Mouse (Mus musculus) kidney, embryonic 16.5 days (tissue): ENCODE data around the gene H2afy. TPM values are rescaled to one million over a fixed set of nuclear protein-coding genes. Genes with fewer than 3 reads are reported as not detected.

Experiments
- ATAC-seq: fragments of 200-750 bp; cut with Nextera tagmentation; 2 replicates; pipeline ENCODE4 v1.8.0; 2017; ENCODE audit warnings: moderate TSS enrichment; ENCODE audit not compliant: low FRiP score, low TSS enrichment
- H3K27ac ChIP-seq: fragments of 300-500 bp; sonication (generic); 2 replicates; pipeline ENCODE4 v1.5.1; 2014; ENCODE audit warnings: low read length
- H3K27me3 ChIP-seq: fragments of 300-500 bp; sonication (generic); 2 replicates; pipeline ENCODE4 v1.6.1; 2014; ENCODE audit warnings: low read length, control low read depth, mixed read lengths; ENCODE audit not compliant: insufficient read depth
- H3K36me3 ChIP-seq: fragments of 300-500 bp; sonication (generic); 2 replicates; pipeline ENCODE4 v1.6.1; 2014; ENCODE audit warnings: low read length, control low read depth, mixed read lengths; ENCODE audit not compliant: insufficient read depth
- H3K4me1 ChIP-seq: fragments of 300-500 bp; sonication (generic); 2 replicates; pipeline ENCODE4 v1.6.1; 2014; ENCODE audit warnings: low read length, control low read depth, mixed read lengths; ENCODE audit not compliant: insufficient read depth
- H3K4me2 ChIP-seq: fragments of 300-500 bp; sonication (generic); replicated peaks from 2 replicates; pipeline ENCODE4 v1.6.1; 2014; ENCODE audit warnings: low read depth, low read length
- H3K4me3 ChIP-seq: fragments of 300-500 bp; sonication (generic); 2 replicates; pipeline ENCODE4 v1.5.1; 2014; ENCODE audit warnings: mild to moderate bottlenecking, low read length
- H3K9ac ChIP-seq: fragments of 300-500 bp; sonication (generic); replicated peaks from 2 replicates; pipeline ENCODE4 v1.6.1; 2014; ENCODE audit warnings: low read length
- H3K9me3 ChIP-seq: fragments of 300-500 bp; sonication (generic); 2 replicates; pipeline ENCODE4 v1.6.1; 2016; ENCODE audit warnings: low read length, control low read depth
- WGBS: fragments of 180-500 bp; shearing (Covaris S2); extraction: QIAGEN DNeasy Blood & Tissue Kit; methylation state at CpG from one replicate; pipeline ENCODE4 v1.1.7; 2014; 5-methylcytosine and 5-hydroxymethylcytosine counted together
- polyA plus RNA-seq: library from polyadenylated mRNA; unstranded; fragments of >200 nt; fragmentation: Nextera tagmentation; extraction: Ambion mirVana; gene quantifications from 2 replicates; pipeline ENCODE4 v1.2.1, GENCODE M21; 2015

The H2afy gene
- polyA plus RNA-seq, 1 experiment from 2014 or later: 367 TPM

- Histone ChIP-seq H3K4me3 (no peak overlapping the region), H3K27me3 (no peaks in the 10 kb centered on the region), H3K27ac (peak overlapping the region; percentile 58), H3K9me3 (no peaks in the 10 kb centered on the region), H3K9ac (no peak overlapping the region), H3K4me2 (no peak overlapping the region), H3K4me1 (peaks cover 71% of the 10 kb centered on the region), H3K36me3 (peaks cover 9% of the 10 kb centered on the region)
- 34% methylated on average over 17 of the region's 17 CpGs for WGBS
- ATAC-seq: peak; percentile 50; the same call in 1 of the 2 replicates
These were observed 27.2 kb downstream of the H2afy start for GRCm38 (mm10) chr13:56108849-56109519.

GRCm38 (mm10) chr13:56104971-56105391, 31.2 kb downstream of the H2afy start:
- no peak for ATAC-seq
- Histone ChIP-seq H3K9me3 (no peaks in the 10 kb centered on the region), H3K27ac (no peak overlapping the region), H3K4me3 (no peak overlapping the region), H3K27me3 (no peaks in the 10 kb centered on the region), H3K36me3 (peaks cover 31% of the 10 kb centered on the region), H3K4me2 (no peak overlapping the region), H3K4me1 (peaks cover 42% of the 10 kb centered on the region), H3K9ac (no peak overlapping the region)
- 79% methylated on average over 6 of the region's 6 CpGs for WGBS

GRCm38 (mm10) chr13:56103796-56104746, 32.1 kb downstream of the H2afy start:
- no peak for ATAC-seq
- no peak overlapping the region for H3K4me2 ChIP-seq
- peaks cover 31% of the 10 kb centered on the region for H3K36me3 ChIP-seq
- WGBS: 92% methylated on average over 26 of the region's 26 CpGs
- H3K27me3 ChIP-seq: no peaks in the 10 kb centered on the region
- no peak overlapping the region for H3K27ac ChIP-seq
- H3K9me3 ChIP-seq: no peaks in the 10 kb centered on the region
- H3K4me3 ChIP-seq: no peak overlapping the region
- no peak overlapping the region for H3K9ac ChIP-seq
- peaks cover 33% of the 10 kb centered on the region for H3K4me1 ChIP-seq

- H3K27me3 ChIP-seq: no peaks in the 10 kb centered on the region
- H3K9me3 ChIP-seq: no peaks in the 10 kb centered on the region
- H3K4me2 ChIP-seq: no peak overlapping the region
- no peak overlapping the region for H3K9ac ChIP-seq
- peaks cover 20% of the 10 kb centered on the region for H3K4me1 ChIP-seq
- no peak for ATAC-seq
- peaks cover 34% of the 10 kb centered on the region for H3K36me3 ChIP-seq
- 68% methylated on average over 9 of the region's 9 CpGs for WGBS
- no peak overlapping the region for H3K27ac ChIP-seq
- H3K4me3 ChIP-seq: no peak overlapping the region
These were observed 34.0 kb downstream of the H2afy start for GRCm38 (mm10) chr13:56102160-56102559.

GRCm38 (mm10) chr13:56095601-56096195, 40.5 kb downstream of the H2afy start:
- Histone ChIP-seq H3K9ac (no peak overlapping the region), H3K36me3 (peaks cover 39% of the 10 kb centered on the region), H3K4me3 (no peak overlapping the region), H3K27me3 (no peaks in the 10 kb centered on the region), H3K4me1 (peaks cover 22% of the 10 kb centered on the region), H3K4me2 (no peak overlapping the region), H3K9me3 (no peaks in the 10 kb centered on the region), H3K27ac (no peak overlapping the region)
- 0 out of 2 replicates have a peak, but pooled peaks have one; percentile 20 for ATAC-seq
- WGBS: 75% methylated on average over 18 of the region's 18 CpGs

GRCm38 (mm10) chr13:56094544-56094943, 41.6 kb downstream of the H2afy start:
- H3K27me3 ChIP-seq: no peaks in the 10 kb centered on the region
- no peak overlapping the region for H3K9ac ChIP-seq
- no peak overlapping the region for H3K4me3 ChIP-seq
- H3K4me1 ChIP-seq: peaks cover 22% of the 10 kb centered on the region
- 51% methylated on average over 8 of the region's 8 CpGs for WGBS
- H3K27ac ChIP-seq: no peak overlapping the region; the same call in 1 of the 2 replicates
- peaks cover 42% of the 10 kb centered on the region for H3K36me3 ChIP-seq
- H3K9me3 ChIP-seq: no peaks in the 10 kb centered on the region
- H3K4me2 ChIP-seq: no peak overlapping the region
- no peak for ATAC-seq

GRCm38 (mm10) chr13:56093680-56094079, 42.5 kb downstream of the H2afy start:
- Histone ChIP-seq H3K27me3 (no peaks in the 10 kb centered on the region), H3K36me3 (peaks cover 50% of the 10 kb centered on the region), H3K9ac (no peak overlapping the region), H3K4me2 (no peak overlapping the region), H3K27ac (peak overlapping the region; percentile 20; the same call in 1 of the 2 replicates), H3K9me3 (no peaks in the 10 kb centered on the region), H3K4me3 (no peak overlapping the region), H3K4me1 (peaks cover 29% of the 10 kb centered on the region)
- peak; percentile 31; the same call in 1 of the 2 replicates for ATAC-seq
- 44% methylated on average over 3 of the region's 3 CpGs for WGBS

- peaks cover 53% of the 10 kb centered on the region for H3K36me3 ChIP-seq
These were observed 43.6 kb downstream of the H2afy start for GRCm38 (mm10) chr13:56092606-56093005.

GRCm38 (mm10) chr13:56090597-56090996, 45.6 kb downstream of the H2afy start:
- 82% methylated on average over 2 of the region's 2 CpGs for whole genome bisulfite sequencing
- no peaks in the 10 kb centered on the region for H3K9me3 ChIP-seq
- H3K36me3 ChIP-seq: peaks cover 49% of the 10 kb centered on the region
- no peak overlapping the region for H3K27ac ChIP-seq
- no peaks in the 10 kb centered on the region for H3K27me3 ChIP-seq
- H3K4me3 ChIP-seq: no peak overlapping the region
- no peak overlapping the region for H3K9ac ChIP-seq
- no peak overlapping the region for H3K4me2 ChIP-seq
- ATAC-seq: no peak
- H3K4me1 ChIP-seq: peaks cover 41% of the 10 kb centered on the region

More at GRCm38 (mm10) chr13:56092606-56093005, 43.6 kb downstream of the H2afy start:
- ATAC-seq: no peak
- 83% methylated on average over 5 of the region's 5 CpGs for WGBS
- Histone ChIP-seq H3K4me1 (peaks cover 39% of the 10 kb centered on the region), H3K27me3 (no peaks in the 10 kb centered on the region), H3K9me3 (no peaks in the 10 kb centered on the region), H3K4me3 (no peak overlapping the region), H3K27ac (no peak overlapping the region), H3K9ac (no peak overlapping the region), H3K4me2 (no peak overlapping the region)
